Mouse (Mus musculus) cortical plate, adult 2 months (tissue): Measurements from ENCODE around the gene Ezr.

ENCODE experiments used
- CTCF ChIP-seq: fragments of 200-500 bp; IDR thresholded peaks from 2 replicates; pipeline ENCODE4 v1.5.1; 2011; ENCODE audit warnings: mild to moderate bottlenecking, control low read depth, low read length; ENCODE audit not compliant: insufficient read depth; ENCODE audit errors: extremely low read depth
- POLR2A ChIP-seq: fragments of 200-500 bp; IDR thresholded peaks from 2 replicates; pipeline ENCODE4 v1.6.1; 2011; ENCODE audit warnings: mild to moderate bottlenecking, low read length, control low read depth; ENCODE audit not compliant: insufficient read depth; ENCODE audit errors: extremely low read depth

GRCm38 (mm10) chr17:6731634-6732033 lies 51.0 kb downstream of the Ezr start:
- TF ChIP-seq POLR2A (no peak), CTCF (no peak)
